Mouse (Mus musculus) CH12.LX (cell line): ENCODE data around the gene Adamts10. TPM values are rescaled to one million over a fixed set of nuclear protein-coding genes. Genes with fewer than 3 reads are reported as not detected.

Source experiments
- DNase-seq: peaks from one replicate; pipeline ENCODE4 v3.0.0-alpha.2; 2013; ENCODE audit errors: extremely low read depth
- H3K27ac ChIP-seq: 2 replicates; pipeline ENCODE4 v1.5.1; 2012; ENCODE audit warnings: low read depth, mild to moderate bottlenecking, control low read depth, moderate library complexity; ENCODE audit not compliant: insufficient read depth
- H3K27me3 ChIP-seq: replicated peaks from 2 replicates; pipeline ENCODE3; 2012; ENCODE audit warnings: inconsistent platforms
- H3K36me3 ChIP-seq, 2 experiments: replicated peaks in 1 of 2; 2 replicates each; pipeline versions ENCODE3 to v1.6.1; 2012; ENCODE audit warnings: inconsistent platforms in 1 of 2, low read length in 1 of 2, mild to moderate bottlenecking in 1 of 2, mixed read lengths in 1 of 2, moderate library complexity in 1 of 2; ENCODE audit not compliant: control insufficient read depth in 1 of 2, insufficient read depth in 1 of 2
- H3K4me1 ChIP-seq, 2 experiments: 2 replicates each; pipeline ENCODE4 v1.6.1; 2012; ENCODE audit warnings: inconsistent platforms in 1 of 2, moderate library complexity in 1 of 2; ENCODE audit not compliant: insufficient read depth in 2 of 2, control insufficient read depth in 1 of 2
- H3K4me2 ChIP-seq: 2 replicates; pipeline ENCODE4 v1.6.1; 2012; ENCODE audit warnings: low read depth, mild to moderate bottlenecking, control low read depth; ENCODE audit not compliant: poor library complexity, insufficient read depth, severe bottlenecking
- H3K4me3 ChIP-seq, 3 experiments: fragments of 150-350 bp in 1 of 3; sonication (generic) in 1 of 3; replicated peaks in 1 of 3; 2 replicates each; pipeline versions ENCODE3 to v1.5.1; 2011 to 2012; ENCODE audit warnings: low read depth in 2 of 3, low read length in 2 of 3, mild to moderate bottlenecking in 2 of 3, moderate library complexity in 2 of 3, control low read depth in 1 of 3, improper control_type of control experiment in 1 of 3, inconsistent platforms in 1 of 3, mixed read lengths in 1 of 3; ENCODE audit not compliant: poor library complexity in 1 of 3
- H3K79me2 ChIP-seq: replicated peaks from 2 replicates; pipeline ENCODE4 v1.6.1; 2012; ENCODE audit warnings: mild to moderate bottlenecking, moderate library complexity; ENCODE audit not compliant: control insufficient read depth, poor library complexity, insufficient read depth, severe bottlenecking; ENCODE audit errors: extremely low read depth
- H3K9ac ChIP-seq: 2 replicates; pipeline ENCODE4 v1.6.1; 2012; ENCODE audit warnings: low read depth, mild to moderate bottlenecking, control low read depth, moderate library complexity; ENCODE audit not compliant: insufficient read depth
- H3K9me3 ChIP-seq: replicated peaks from 2 replicates; pipeline ENCODE3; 2012; ENCODE audit warnings: low read length, inconsistent platforms, mixed read lengths
- BHLHE40 ChIP-seq: IDR thresholded peaks from 2 replicates; pipeline ENCODE4 v1.6.1; 2011; ENCODE audit warnings: mild to moderate bottlenecking, low read depth, low read length, improper control_type of control experiment
- CHD1 ChIP-seq: IDR thresholded peaks from 2 replicates; pipeline ENCODE4 v1.6.1; 2012; ENCODE audit warnings: low read depth, low read length, improper control_type of control experiment, inconsistent platforms
- CHD2 ChIP-seq: IDR thresholded peaks from 2 replicates; pipeline ENCODE4 v1.6.1; 2011; ENCODE audit warnings: low read length, improper control_type of control experiment
- CTCF ChIP-seq, 2 experiments: IDR thresholded peaks in 1 of 2; conservative IDR thresholded peaks in 1 of 2; 2 replicates each; pipeline ENCODE4 v1.5.1; 2011 to 2012; ENCODE audit warnings: low read depth in 2 of 2, low read length in 2 of 2, improper control_type of control experiment in 1 of 2, inconsistent platforms in 1 of 2, mild to moderate bottlenecking in 1 of 2, moderate library complexity in 1 of 2
- E2F4 ChIP-seq: IDR thresholded peaks from 2 replicates; pipeline ENCODE4 v1.6.1; 2011; ENCODE audit warnings: low read depth, low read length, improper control_type of control experiment; ENCODE audit not compliant: insufficient replicate concordance
- ELF1 ChIP-seq: IDR thresholded peaks from 2 replicates; pipeline ENCODE4 v1.6.1; 2014; ENCODE audit warnings: low read depth, mild to moderate bottlenecking, inconsistent platforms, low read length, improper control_type of control experiment
- EP300 ChIP-seq: IDR thresholded peaks from 2 replicates; pipeline ENCODE4 v1.6.1; 2011; ENCODE audit warnings: low read length, improper control_type of control experiment
- ETS1 ChIP-seq: conservative IDR thresholded peaks from 2 replicates; pipeline ENCODE4 v1.6.1; 2012; ENCODE audit warnings: low read depth, mild to moderate bottlenecking, inconsistent platforms, low read length, improper control_type of control experiment, moderate library complexity
- HCFC1 ChIP-seq: IDR thresholded peaks from 2 replicates; pipeline ENCODE4 v1.6.1; 2012; ENCODE audit warnings: low read depth, mild to moderate bottlenecking, inconsistent platforms, low read length, improper control_type of control experiment
- IRF4 ChIP-seq: IDR thresholded peaks from 2 replicates; pipeline ENCODE4 v1.6.1; 2014; ENCODE audit warnings: low read depth, mild to moderate bottlenecking, inconsistent platforms, low read length, improper control_type of control experiment
- JUN ChIP-seq: IDR thresholded peaks from 2 replicates; pipeline ENCODE4 v1.6.1; 2011; ENCODE audit warnings: low read depth, mild to moderate bottlenecking, low read length, improper control_type of control experiment, moderate library complexity; ENCODE audit not compliant: insufficient read depth
- JUND ChIP-seq: conservative IDR thresholded peaks from 2 replicates; pipeline ENCODE4 v1.6.1; 2011; ENCODE audit warnings: low read depth, low read length, improper control_type of control experiment
- KAT2A ChIP-seq: IDR thresholded peaks from 2 replicates; pipeline ENCODE4 v1.6.1; 2012; ENCODE audit warnings: low read length, improper control_type of control experiment, inconsistent platforms; ENCODE audit not compliant: insufficient replicate concordance
- MAFK ChIP-seq: IDR thresholded peaks from 2 replicates; pipeline ENCODE4 v1.6.1; 2011; ENCODE audit warnings: low read length, improper control_type of control experiment; ENCODE audit not compliant: insufficient replicate concordance
- MAX ChIP-seq: IDR thresholded peaks from 2 replicates; pipeline ENCODE4 v1.6.1; 2011; ENCODE audit warnings: low read length, improper control_type of control experiment
- MAZ ChIP-seq: IDR thresholded peaks from 2 replicates; pipeline ENCODE4 v1.6.1; 2012; ENCODE audit warnings: low read depth, mild to moderate bottlenecking, inconsistent platforms, low read length, improper control_type of control experiment, moderate library complexity
- MEF2A ChIP-seq: IDR thresholded peaks from 2 replicates; pipeline ENCODE4 v1.6.1; 2014; ENCODE audit warnings: low read depth, mild to moderate bottlenecking, inconsistent platforms, low read length, improper control_type of control experiment, borderline replicate concordance
- MXI1 ChIP-seq: IDR thresholded peaks from 2 replicates; pipeline ENCODE4 v1.6.1; 2011; ENCODE audit warnings: mild to moderate bottlenecking, low read depth, low read length, improper control_type of control experiment
- MYC ChIP-seq: IDR thresholded peaks from 2 replicates; pipeline ENCODE4 v1.6.1; 2011; ENCODE audit warnings: low read depth, mild to moderate bottlenecking, improper control_type of control experiment, low read length
- NELFE ChIP-seq: IDR thresholded peaks from 2 replicates; pipeline ENCODE4 v1.6.1; 2011; ENCODE audit warnings: low read depth, low read length, improper control_type of control experiment
- NRF1 ChIP-seq: IDR thresholded peaks from 2 replicates; pipeline ENCODE4 v1.6.1; 2014; ENCODE audit warnings: low read depth, mild to moderate bottlenecking, inconsistent platforms, low read length, improper control_type of control experiment, moderate library complexity
- PAX5 ChIP-seq: IDR thresholded peaks from 2 replicates; pipeline ENCODE4 v1.6.1; 2012; ENCODE audit warnings: low read length, inconsistent platforms, mixed read lengths
- POLR2A ChIP-seq: IDR thresholded peaks from 2 replicates; pipeline ENCODE4 v1.6.1; 2011; ENCODE audit warnings: low read depth, mild to moderate bottlenecking, improper control_type of control experiment, low read length
- POLR2AphosphoS2 ChIP-seq: IDR thresholded peaks from 2 replicates; pipeline ENCODE4 v1.6.1; 2011; ENCODE audit warnings: low read depth, low read length, improper control_type of control experiment
- RAD21 ChIP-seq: IDR thresholded peaks from 2 replicates; pipeline ENCODE4 v1.6.1; 2011; ENCODE audit warnings: low read depth, mild to moderate bottlenecking, low read length, improper control_type of control experiment, moderate library complexity
- RCOR1 ChIP-seq: conservative IDR thresholded peaks from 2 replicates; pipeline ENCODE4 v1.6.1; 2012; ENCODE audit warnings: low read depth, mild to moderate bottlenecking, inconsistent platforms, low read length, improper control_type of control experiment
- SIN3A ChIP-seq: IDR thresholded peaks from 2 replicates; pipeline ENCODE4 v1.6.1; 2012; ENCODE audit warnings: low read length, improper control_type of control experiment, inconsistent platforms
- SMC3 ChIP-seq: IDR thresholded peaks from 2 replicates; pipeline ENCODE4 v1.6.1; 2011; ENCODE audit warnings: low read depth, low read length, improper control_type of control experiment
- TBP ChIP-seq: conservative IDR thresholded peaks from 2 replicates; pipeline ENCODE4 v1.6.1; 2011; ENCODE audit warnings: low read depth, low read length, improper control_type of control experiment
- TCF12 ChIP-seq: IDR thresholded peaks from 2 replicates; pipeline ENCODE4 v1.6.1; 2014; ENCODE audit warnings: low read depth, mild to moderate bottlenecking, inconsistent platforms, low read length, improper control_type of control experiment
- UBTF ChIP-seq: IDR thresholded peaks from 2 replicates; pipeline ENCODE4 v1.6.1; 2012; ENCODE audit warnings: low read depth, mild to moderate bottlenecking, inconsistent platforms, low read length, improper control_type of control experiment, moderate library complexity
- USF1 ChIP-seq: IDR thresholded peaks from 2 replicates; pipeline ENCODE4 v1.6.1; 2014; ENCODE audit warnings: low read depth, mild to moderate bottlenecking, inconsistent platforms, low read length, improper control_type of control experiment
- USF2 ChIP-seq: conservative IDR thresholded peaks from 2 replicates; pipeline ENCODE4 v1.6.1; 2011; ENCODE audit warnings: low read depth, low read length, improper control_type of control experiment
- ZC3H11A ChIP-seq: IDR thresholded peaks from 2 replicates; pipeline ENCODE4 v1.6.1; 2012; ENCODE audit warnings: low read depth, mild to moderate bottlenecking, inconsistent platforms, low read length, improper control_type of control experiment
- ZKSCAN1 ChIP-seq: IDR thresholded peaks from 2 replicates; pipeline ENCODE4 v1.6.1; 2012; ENCODE audit warnings: low read depth, inconsistent platforms, low read length, improper control_type of control experiment, borderline replicate concordance
- ZMIZ1 ChIP-seq: IDR thresholded peaks from 2 replicates; pipeline ENCODE4 v1.6.1; 2012; ENCODE audit warnings: low read depth, mild to moderate bottlenecking, inconsistent platforms, low read length, improper control_type of control experiment
- ZNF384 ChIP-seq: IDR thresholded peaks from 2 replicates; pipeline ENCODE4 v1.6.1; 2012; ENCODE audit warnings: low read depth, low read length, improper control_type of control experiment, inconsistent platforms
- dilution Hi-C: fragments of 300-500 bp; cut with MboI; formaldehyde crosslinking; loops from 2 replicates; pipeline ENCODE4 v1.14.3; 2020; ENCODE audit warnings: low sequenced_read_pairs; ENCODE audit not compliant: extremely low pct_unique_long_range_greater_than_20kb, extremely low pct_ligation_motif_present
- in situ Hi-C: fragments of 300-500 bp; cut with MboI; formaldehyde crosslinking; loops from 3 replicates; pipeline ENCODE4 v1.14.3; 2019; ENCODE audit warnings: low sequenced_read_pairs, low pct_ligation_motif_present, low pct_unique_long_range_greater_than_20kb, mixed read lengths
- polyA plus RNA-seq: library from polyadenylated mRNA; unstranded; fragments of >175 nt; gene quantifications from 2 replicates; pipeline ENCODE4 v1.2.1, GENCODE M21; 2012; ENCODE audit warnings: low read depth; ENCODE audit not compliant: insufficient read length
- total RNA-seq, 2 experiments: library from RNA; depleted of rRNA; stranded (reverse); fragments of 300-350 nt in 1 of 2; fragments of >200 nt in 1 of 2; gene quantifications; 2 replicates each; pipeline ENCODE4 v1.2.3; 2012 to 2014

Adamts10 gene
- total and polyA plus RNA-seq, 3 experiments = 6.2 to 16.7 (median 12.1) TPM

DNA sequence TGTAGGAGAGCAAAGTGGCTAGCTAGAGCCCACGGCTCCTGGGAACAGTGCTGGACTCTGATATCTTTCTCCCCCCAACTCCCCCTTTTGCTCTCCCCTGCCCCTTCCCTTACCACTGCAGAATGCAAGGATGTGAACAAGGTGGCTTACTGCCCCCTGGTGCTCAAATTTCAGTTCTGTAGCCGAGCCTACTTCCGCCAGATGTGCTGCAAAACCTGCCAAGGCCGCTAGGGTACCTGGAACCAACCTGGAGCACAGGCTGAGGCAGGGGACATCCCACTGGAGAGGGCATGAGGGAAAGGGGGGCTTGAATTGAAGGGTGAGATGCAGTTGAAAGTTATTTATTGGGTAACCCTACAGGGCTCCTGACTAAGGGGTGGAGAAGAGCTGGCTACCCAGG is 29.0 kb downstream of the Adamts10 start:
- no peak overlapping the region for H3K4me2 ChIP-seq
- H3K36me3 ChIP-seq = peaks cover 10 to 38% of the 10 kb centered on the region in 2 experiments
- TF ChIP-seq TBP (no peak), BHLHE40 (peak; percentile 30; the same call in 1 of the 2 replicates), MXI1 (no peak), NELFE (peak; percentile 55; the same call in 1 of the 2 replicates), MAFK (0 out of 2 replicates have a peak, but pooled peaks have one; percentile 31), PAX5 (no peak), HCFC1 (peak; percentile 35), NRF1 (no peak), SIN3A (0 out of 2 replicates have a peak, but pooled peaks have one; percentile 54), SMC3 (peak; percentile 82), ZMIZ1 (no peak), CHD2 (no peak), ETS1 (0 out of 2 replicates have a peak, but pooled peaks have one; percentile 18), CTCF (conservative IDR thresholded peaks at IDR 0.05 in 1 of 2, IDR thresholded peaks at IDR 0.05 in 1 of 2; ENCODE audit: low read depth in 2 of 2, low read length in 2 of 2) (peak; percentile 52 to 99), CHD1 (no peak), MAZ (0 out of 2 replicates have a peak, but pooled peaks have one; percentile 26), EP300 (no peak), MAX (no peak), ELF1 (peak; percentile 70), UBTF (no peak), USF2 (no peak), ZKSCAN1 (no peak), POLR2AphosphoS2 (no peak), MYC (0 out of 2 replicates have a peak, but pooled peaks have one; percentile 27), KAT2A (no peak), IRF4 (no peak), POLR2A (no peak), RCOR1 (0 out of 2 replicates have a peak, but pooled peaks have one; percentile 27), JUN (no peak), E2F4 (no peak), RAD21 (peak; percentile 72), TCF12 (peak; percentile 38; the same call in 1 of the 2 replicates), ZNF384 (no peak), JUND (0 out of 2 replicates have a peak, but pooled peaks have one; percentile 23), USF1 (no peak), ZC3H11A (no peak), MEF2A (peak; percentile 57; the same call in 1 of the 2 replicates)
- TF ChIP-seq, all 38 proteins: peak for 16
- H3K4me3 ChIP-seq = no peak overlapping the region
- dilution Hi-C loops = no loop called here
- no peaks in the 10 kb centered on the region for H3K27me3 ChIP-seq
- peak; percentile 81 for DNase-seq
- H3K4me1 ChIP-seq = peaks cover 27 to 74% of the 10 kb centered on the region in 2 experiments
- no peak overlapping the region for H3K27ac ChIP-seq
- peaks cover 4% of the 10 kb centered on the region for H3K9me3 ChIP-seq
- in situ Hi-C loops = no loop called here
- no peaks in the 10 kb centered on the region for H3K79me2 ChIP-seq
- H3K9ac ChIP-seq = no peak overlapping the region
